Mouse (Mus musculus) spleen, adult 2 months (tissue): ENCODE results near the gene Gm28036. TPM values are rescaled to one million over a fixed set of nuclear protein-coding genes. Genes with fewer than 3 reads are reported as not detected.

Experiments
- DNase-seq, 2 experiments: peaks; one replicate each; pipeline versions ENCODE4 v3.0.0 to v3.0.0-alpha.2; 2012 to 2021; ENCODE audit warnings: low spot score in 2 of 2, low read depth in 1 of 2
- H3K27ac ChIP-seq: fragments of 200-500 bp; 2 replicates; pipeline ENCODE4 v1.5.1; 2012; ENCODE audit warnings: low read length, inconsistent platforms; ENCODE audit not compliant: insufficient read depth
- H3K27me3 ChIP-seq: fragments of 200-500 bp; 2 replicates; pipeline ENCODE4 v1.6.1; 2012; ENCODE audit warnings: mild to moderate bottlenecking, moderate library complexity, low read length, inconsistent platforms; ENCODE audit not compliant: control insufficient read depth, insufficient read depth
- H3K36me3 ChIP-seq: fragments of 200-500 bp; 2 replicates; pipeline ENCODE4 v1.6.1; 2012; ENCODE audit warnings: mild to moderate bottlenecking, low read length, inconsistent platforms; ENCODE audit not compliant: control insufficient read depth, insufficient read depth
- H3K4me1 ChIP-seq: fragments of 200-500 bp; 2 replicates; pipeline ENCODE4 v1.6.1; 2011; ENCODE audit warnings: inconsistent platforms; ENCODE audit not compliant: control insufficient read depth, insufficient read depth, insufficient read length
- H3K4me3 ChIP-seq: fragments of 200-500 bp; 2 replicates; pipeline ENCODE4 v1.5.1; 2011; ENCODE audit warnings: mild to moderate bottlenecking, inconsistent platforms; ENCODE audit not compliant: insufficient read depth, insufficient read length; ENCODE audit errors: extremely low read depth
- CTCF ChIP-seq: fragments of 200-500 bp; IDR thresholded peaks from 2 replicates; pipeline ENCODE4 v1.5.1; 2011; ENCODE audit warnings: mild to moderate bottlenecking, inconsistent platforms; ENCODE audit not compliant: insufficient read depth, insufficient read length, insufficient replicate concordance; ENCODE audit errors: extremely low read depth
- POLR2A ChIP-seq: fragments of 200-500 bp; IDR thresholded peaks from 2 replicates; pipeline ENCODE4 v1.6.1; 2011; ENCODE audit warnings: low read depth, low read length, inconsistent platforms
- WGBS: fragments of 180-500 bp; shearing (Covaris S2); methylation state at CpG from one replicate; pipeline ENCODE4 v1.1.7; 2018; 5-methylcytosine and 5-hydroxymethylcytosine counted together
- polyA plus RNA-seq: library from polyadenylated mRNA; depleted of rRNA; stranded (reverse); fragments of >200 nt; gene quantifications from 2 replicates; pipeline ENCODE4 v1.2.3, GENCODE M21; 2012

Gene Gm28036
- polyA plus RNA-seq, 1 experiment: 1.7 TPM

- TF ChIP-seq CTCF: no peak
- no peak for TF ChIP-seq POLR2A
- Histone ChIP-seq H3K4me3 (no peak overlapping the region), H3K27ac (no peak overlapping the region), H3K36me3 (peaks cover 38% of the 10 kb centered on the region), H3K4me1 (no peaks in the 10 kb centered on the region), H3K27me3 (no peaks in the 10 kb centered on the region)
- 95% methylated on average over 15 of the region's 15 CpGs for WGBS
- no peak for DNase-seq
Observed at GRCm38 (mm10) chr2:156073725-156074124, 53.2 kb downstream of the Gm28036 start.

DNA sequence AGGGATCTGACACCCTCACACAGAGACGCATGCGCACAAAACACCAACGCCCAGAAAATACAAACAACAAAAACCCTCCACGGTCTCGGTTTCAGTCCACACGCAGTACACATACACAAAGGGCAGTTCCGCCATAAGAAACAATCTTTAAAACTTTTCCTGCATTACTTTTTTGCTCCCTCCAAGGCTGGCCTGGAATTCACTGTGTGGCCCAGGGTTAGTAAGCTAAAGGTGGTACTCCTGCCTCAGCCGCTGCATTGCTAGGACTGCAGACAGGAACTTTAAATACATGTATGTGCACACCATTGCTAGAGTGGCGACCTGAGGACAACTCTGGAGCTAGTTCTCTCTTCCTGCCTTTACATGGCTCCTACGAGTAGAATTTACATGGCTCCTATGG, 55.7 kb downstream of the Gm28036 start:
- 96% methylated on average over 10 of the region's 10 CpGs for WGBS

GRCm38 (mm10) chr2:156067916-156068315, 59.0 kb downstream of the Gm28036 start:
- Histone ChIP-seq H3K4me3 (no peak overlapping the region), H3K36me3 (peaks cover 7% of the 10 kb centered on the region), H3K27ac (no peak overlapping the region), H3K4me1 (0 out of 2 replicates have a peak, but pooled peaks cover 3% of the 10 kb centered on the region), H3K27me3 (no peaks in the 10 kb centered on the region)
- no peak for DNase-seq
- 92% methylated on average over 10 of the region's 10 CpGs for WGBS
- TF ChIP-seq POLR2A: no peak
- TF ChIP-seq CTCF: no peak

More for the DNA sequence above, 55.7 kb downstream of the Gm28036 start:
- Histone ChIP-seq H3K27me3 (no peaks in the 10 kb centered on the region), H3K4me1 (no peaks in the 10 kb centered on the region), H3K4me3 (no peak overlapping the region), H3K27ac (no peak overlapping the region), H3K36me3 (peaks cover 24% of the 10 kb centered on the region)
- TF ChIP-seq CTCF: no peak
- TF ChIP-seq POLR2A: no peak
- no peak for DNase-seq

DNA sequence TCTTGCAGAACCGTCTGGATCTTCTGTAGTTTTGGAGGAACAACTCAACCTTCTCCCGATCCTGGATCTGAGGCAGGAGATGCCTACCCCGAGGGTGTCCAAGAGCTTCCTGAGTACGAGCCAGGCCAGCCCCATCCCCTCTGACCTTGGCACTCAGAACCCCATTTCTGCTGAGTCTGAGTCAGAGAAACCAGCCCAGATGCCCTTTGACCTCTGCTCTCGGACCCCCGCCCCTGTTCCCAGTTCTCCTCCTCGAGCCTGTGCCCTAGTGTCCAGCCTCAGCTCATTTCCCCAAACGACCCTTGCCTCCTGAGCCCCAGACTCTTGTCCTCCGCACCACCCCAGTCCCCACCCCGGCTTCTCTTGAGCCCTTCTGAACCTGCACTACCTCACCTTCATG, 60.8 kb downstream of the Gm28036 start:
- Histone ChIP-seq H3K36me3 (no peaks in the 10 kb centered on the region), H3K27me3 (no peaks in the 10 kb centered on the region), H3K4me3 (peak overlapping the region; percentile 80; the same call in 1 of the 2 replicates), H3K4me1 (0 out of 2 replicates have a peak, but pooled peaks cover 3% of the 10 kb centered on the region), H3K27ac (no peak overlapping the region)
- TF ChIP-seq POLR2A (no peak), CTCF (no peak)
- DNase-seq: no peak
- 67% methylated on average over 10 of the region's 10 CpGs for WGBS

- Histone ChIP-seq H3K27ac (peak within 1 kb of the TSS; percentile 20; the same call in 1 of the 2 replicates), H3K4me1 (0 out of 2 replicates have a peak, but pooled peaks cover 3% of the 10 kb centered on the region), H3K4me3 (peak within 1 kb of the TSS; percentile 80), H3K27me3 (no peaks in the 10 kb centered on the region), H3K36me3 (no peaks in the 10 kb centered on the region)
- DNase-seq: peak; percentile 47 to 66
- WGBS: 1% methylated on average over 79 of the region's 81 CpGs
- TF ChIP-seq POLR2A: no peak
- no peak for TF ChIP-seq CTCF
Observed at GRCm38 (mm10) chr2:156065099-156066041, 61.5 kb downstream of the Gm28036 start, which contains the start of gene Spag4. Spag4 (plus strand) TSS chr2:156065175.

DNA sequence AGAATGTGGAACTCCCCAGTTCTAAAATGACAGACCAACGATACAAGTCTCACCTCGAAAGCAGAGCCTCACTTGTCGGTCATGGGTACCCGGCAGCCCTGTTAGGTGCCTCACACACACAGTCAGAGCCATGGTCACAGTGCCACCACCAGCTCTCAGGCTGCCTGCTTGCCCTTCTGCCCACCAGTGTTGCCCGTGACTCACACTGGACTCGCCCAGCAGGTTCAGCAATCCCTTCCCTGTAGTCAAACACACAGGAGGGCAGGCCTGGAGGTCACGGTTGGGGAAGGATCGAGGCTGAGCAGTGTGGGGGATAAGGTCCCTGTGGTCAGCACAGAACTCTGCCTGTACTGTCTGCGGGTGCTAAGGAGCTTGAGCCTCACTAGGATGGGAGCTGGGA, 74.1 kb downstream of the Gm28036 start, which contains the start of gene Fer1l4:
Fer1l4 (minus strand) TSS at position 132 of the 400 bp plus-strand sequence.
- no peak for DNase-seq
- WGBS: 85% methylated on average over 9 of the region's 9 CpGs
- Histone ChIP-seq H3K4me1 (peaks cover 3% of the 10 kb centered on the region; the same call in 1 of the 2 replicates), H3K4me3 (no peak within 1 kb of the TSS), H3K27ac (no peak within 1 kb of the TSS), H3K27me3 (peaks cover 3% of the 10 kb centered on the region; the same call in 1 of the 2 replicates), H3K36me3 (no peaks in the 10 kb centered on the region)
- TF ChIP-seq POLR2A (no peak), CTCF (no peak)
